Comparison of ENCODE assay signal across 12 mouse cellular contexts in the genomic region with DNA sequence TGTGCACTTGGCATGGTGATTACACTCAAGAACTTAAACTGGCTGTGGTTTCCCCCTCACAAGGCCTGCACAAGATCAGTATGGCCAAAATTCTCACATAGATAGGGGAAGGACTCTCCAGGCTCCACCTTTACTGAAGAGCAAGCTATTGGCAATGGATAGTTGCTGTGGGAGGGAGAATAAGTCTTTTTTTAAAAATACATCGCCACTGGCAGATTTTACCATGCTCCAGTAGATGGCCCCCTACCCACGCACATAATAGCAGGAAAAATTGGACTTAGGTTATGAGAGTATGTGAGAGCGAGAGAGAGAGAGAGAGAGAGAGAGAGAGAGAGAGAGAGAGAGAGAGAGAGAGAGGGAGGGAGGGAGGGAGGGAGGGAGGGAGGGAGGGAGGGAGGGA. TPM values are rescaled to one million over a fixed set of nuclear protein-coding genes. Genes with fewer than 3 reads are reported as not detected.
DNase-seq lines count a peak whose midpoint lies in the region; ATAC-seq and TF ChIP-seq lines count a peak whose summit lies in the region.
"Had no signal": no experiment of that assay in that cellular context is flagged by ENCODE, and none has a peak within 500 bp of the region (broad histone marks: within the 10 kb centered on the region; RNA-seq: fewer than 3 reads in every experiment).

No protein-coding gene starts in this region.

- H3K4me1 ChIP-seq in intestine, postnatal 0 days (replicated peaks; ENCODE audit: control insufficient read depth, insufficient read depth, low read length) = no peaks in the 10 kb centered on the region
- H3K4me1 ChIP-seq in intestine, embryonic 15.5 days (replicated peaks) = no peaks in the 10 kb centered on the region
- H3K4me1 ChIP-seq in neural tube, embryonic 11.5 days (ENCODE audit: control insufficient read depth, insufficient read depth, low read length) = no peaks in the 10 kb centered on the region
- peaks cover 21% of the 10 kb centered on the region for H3K4me1 ChIP-seq in neural tube, embryonic 15.5 days
- H3K4me1 ChIP-seq: heart, embryonic 13.5 days had no signal

- no peaks in the 10 kb centered on the region for H3K9me3 ChIP-seq in intestine, postnatal 0 days (ENCODE audit: control insufficient read depth)
- H3K9me3 ChIP-seq in intestine, embryonic 15.5 days = no peaks in the 10 kb centered on the region
- H3K9me3 ChIP-seq in neural tube, embryonic 11.5 days (ENCODE audit: control insufficient read depth, low read length) = no peaks in the 10 kb centered on the region
- no peaks in the 10 kb centered on the region for H3K9me3 ChIP-seq in neural tube, embryonic 15.5 days (replicated peaks)
- H3K9me3 ChIP-seq: heart, embryonic 13.5 days had no signal

- WGBS in intestine, postnatal 0 days = 19% methylated on average over 2 of the region's 3 CpGs
- WGBS in intestine, embryonic 15.5 days = 25% methylated on average over 2 of the region's 3 CpGs
- WGBS in neural tube, embryonic 11.5 days = 38% methylated on average over 2 of the region's 3 CpGs
- WGBS in neural tube, embryonic 15.5 days = 15% methylated on average over 2 of the region's 3 CpGs

- no peak for ATAC-seq in intestine, postnatal 0 days
- ATAC-seq in intestine, embryonic 15.5 days = no peak
- ATAC-seq in neural tube, embryonic 11.5 days (ENCODE audit: insufficient read depth, low FRiP score, low TSS enrichment) = no peak
- no peak for ATAC-seq in neural tube, embryonic 15.5 days (ENCODE audit: low FRiP score)
- ATAC-seq in monocyte, adult 5-6 weeks (replicated peaks; ENCODE audit: insufficient number of reproducible peaks, low FRiP score, low TSS enrichment, poor library complexity, severe bottlenecking) = no peak
- ATAC-seq: forebrain, embryonic 16.5 days had no signal

- peak; percentile 54 for TF ChIP-seq CTCF in intestine, postnatal 0 days (IDR thresholded peaks at IDR 0.05; ENCODE audit: low read depth)

- H3K27me3 ChIP-seq in intestine, postnatal 0 days (replicated peaks; ENCODE audit: control insufficient read depth, insufficient read depth, low read length) = no peaks in the 10 kb centered on the region
- H3K27me3 ChIP-seq in intestine, embryonic 15.5 days (replicated peaks) = peaks cover 4% of the 10 kb centered on the region; the same call in 1 of the 2 replicates
- peaks cover 25% of the 10 kb centered on the region for H3K27me3 ChIP-seq in neural tube, embryonic 11.5 days (ENCODE audit: control insufficient read depth, insufficient read depth, low read length)
- H3K27me3 ChIP-seq in neural tube, embryonic 15.5 days (replicated peaks) = peaks cover 25% of the 10 kb centered on the region

- no peaks in the 10 kb centered on the region for H3K36me3 ChIP-seq in intestine, postnatal 0 days (ENCODE audit: control insufficient read depth, insufficient read depth)
- H3K36me3 ChIP-seq in intestine, embryonic 15.5 days = no peaks in the 10 kb centered on the region
- no peaks in the 10 kb centered on the region for H3K36me3 ChIP-seq in neural tube, embryonic 11.5 days (ENCODE audit: control insufficient read depth, insufficient read depth, low read length)
- no peaks in the 10 kb centered on the region for H3K36me3 ChIP-seq in neural tube, embryonic 15.5 days
- H3K36me3 ChIP-seq: heart, embryonic 13.5 days had no signal

- H3K4me3 ChIP-seq in intestine, postnatal 0 days (ENCODE audit: low read depth, low read length) = no peak overlapping the region
- no peak overlapping the region for H3K4me3 ChIP-seq in intestine, embryonic 15.5 days (replicated peaks)
- H3K4me3 ChIP-seq in neural tube, embryonic 11.5 days (ENCODE audit: low read depth, low read length) = no peak overlapping the region
- no peak overlapping the region for H3K4me3 ChIP-seq in neural tube, embryonic 15.5 days (replicated peaks)
- H3K4me3 ChIP-seq: heart, embryonic 13.5 days had no signal

- peak; percentile 43 for DNase-seq in neural tube, embryonic 11.5 days (ENCODE audit: low spot score)
- DNase-seq in embryo, embryonic 11.5 days (ENCODE audit: low read depth, low spot score) = peak; percentile 3
- peak; percentile 11 for DNase-seq in telencephalon, adult 2 months (ENCODE audit: low read depth, low spot score)
- DNase-seq: cerebellum, adult 2 months; thymus, postnatal 25 days had no signal

- H3K4me2 ChIP-seq in intestine, postnatal 0 days (replicated peaks; ENCODE audit: low read depth) = no peak overlapping the region
- no peak overlapping the region for H3K4me2 ChIP-seq in intestine, embryonic 15.5 days (replicated peaks)
- no peak overlapping the region for H3K4me2 ChIP-seq in neural tube, embryonic 11.5 days (ENCODE audit: low read depth)
- no peak overlapping the region for H3K4me2 ChIP-seq in neural tube, embryonic 15.5 days
- H3K4me2 ChIP-seq: heart, embryonic 13.5 days had no signal

- H3K27ac ChIP-seq in intestine, postnatal 0 days (ENCODE audit: low read depth, low read length) = no peak overlapping the region
- no peak overlapping the region for H3K27ac ChIP-seq in intestine, embryonic 15.5 days
- H3K27ac ChIP-seq in neural tube, embryonic 11.5 days (ENCODE audit: low read depth, low read length) = no peak overlapping the region
- H3K27ac ChIP-seq in neural tube, embryonic 15.5 days (replicated peaks) = no peak overlapping the region
- H3K27ac ChIP-seq: heart, embryonic 13.5 days; macrophage had no signal

- H3K9ac ChIP-seq in intestine, postnatal 0 days (ENCODE audit: low read depth, low read length) = no peak overlapping the region
- no peak overlapping the region for H3K9ac ChIP-seq in intestine, embryonic 15.5 days
- no peak overlapping the region for H3K9ac ChIP-seq in neural tube, embryonic 11.5 days (ENCODE audit: low read length)
- H3K9ac ChIP-seq in neural tube, embryonic 15.5 days (replicated peaks) = no peak overlapping the region
- H3K9ac ChIP-seq: heart, embryonic 13.5 days had no signal

RNA-seq across cellular contexts. Expression of a gene that starts 4.7 kb away (rescaled TPM):
- polyA plus RNA-seq in intestine, postnatal 0 days (2015; fragmentation: Nextera tagmentation; extraction: Ambion mirVana) = 6.2 and 6.7 TPM in 2 replicates
- 15.6 and 16.1 TPM in 2 replicates for polyA plus RNA-seq in intestine, embryonic 15.5 days (2015; fragmentation: Nextera tagmentation; extraction: Ambion mirVana)
- polyA plus RNA-seq in neural tube, embryonic 11.5 days (2014; fragmentation: Nextera tagmentation; extraction: Ambion mirVana) = 37.6 and 42.2 TPM in 2 replicates
- 224 and 258 TPM in 2 replicates for polyA plus RNA-seq in neural tube, embryonic 15.5 days (2015; fragmentation: Nextera tagmentation; extraction: Ambion mirVana)
- 2.1 to 2.9 TPM (median 2.3 TPM) in 3 replicates for total RNA-seq in monocyte, adult 5-6 weeks (2017)

RNA-seq across cellular contexts. Expression of a gene that starts 45.3 kb away (rescaled TPM):
- 37.4 and 38.3 TPM in 2 replicates for polyA plus RNA-seq in intestine, postnatal 0 days (2015; fragmentation: Nextera tagmentation; extraction: Ambion mirVana)
- 58.2 and 62.7 TPM in 2 replicates for polyA plus RNA-seq in intestine, embryonic 15.5 days (2015; fragmentation: Nextera tagmentation; extraction: Ambion mirVana)
- polyA plus RNA-seq in neural tube, embryonic 11.5 days (2014; fragmentation: Nextera tagmentation; extraction: Ambion mirVana) = 61.5 and 64.3 TPM in 2 replicates
- polyA plus RNA-seq in neural tube, embryonic 15.5 days (2015; fragmentation: Nextera tagmentation; extraction: Ambion mirVana) = 29.5 and 40.2 TPM in 2 replicates
- 23.2 to 38.8 TPM (median 27.1 TPM) in 3 replicates for total RNA-seq in monocyte, adult 5-6 weeks (2017)
